Mouse (Mus musculus) adrenal gland (tissue): ENCODE results near the gene Uchl3.

Experiments
- intact Hi-C: fragments of 180-260 bp; cut with DNase I; formaldehyde crosslinking; loops from one replicate; pipeline ENCODE4 v1.15.1; 2025

The Uchl3 gene

DNA sequence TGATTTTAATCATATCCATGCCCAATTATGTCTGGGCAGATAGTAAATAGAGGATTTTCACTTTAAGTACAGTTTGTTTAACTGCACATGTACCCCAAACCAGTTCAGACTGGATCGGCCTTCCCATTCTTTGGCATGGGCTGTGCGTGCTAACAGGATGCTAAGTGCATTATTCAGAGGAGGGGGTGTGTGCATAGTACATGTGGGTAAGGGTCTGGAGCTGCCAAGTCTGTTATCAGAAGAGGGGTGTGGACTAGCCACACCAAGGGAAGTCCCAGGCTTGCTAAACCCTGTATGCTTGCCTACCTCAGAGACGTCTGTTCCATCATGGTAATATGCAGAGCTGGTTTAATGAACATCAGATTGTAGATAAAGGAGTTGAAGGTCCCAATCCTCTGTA, 10.5 kb downstream of the Uchl3 start:
- intact Hi-C loops: no loop called here

GRCm38 (mm10) chr14:101666056-101666455, 12.3 kb downstream of the Uchl3 start:
- intact Hi-C loops: no loop called here

DNA sequence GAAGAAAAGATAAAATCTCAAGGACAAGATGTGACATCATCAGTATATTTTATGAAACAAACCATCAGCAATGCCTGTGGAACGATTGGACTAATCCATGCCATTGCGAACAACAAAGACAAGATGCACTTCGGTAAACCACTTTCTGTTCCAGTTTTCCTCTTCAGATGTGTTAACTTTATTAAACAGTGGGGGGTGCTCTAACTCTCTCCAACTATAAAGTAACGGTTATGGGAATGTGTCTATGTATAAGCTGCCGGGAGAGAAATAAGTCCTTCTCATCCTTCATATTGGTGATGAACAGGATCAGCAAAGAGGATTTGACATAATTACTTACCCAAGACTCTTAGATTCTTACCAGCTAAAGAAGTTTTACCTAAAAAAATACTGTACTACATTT, 12.8 kb downstream of the Uchl3 start:
- intact Hi-C loops: no loop called here

DNA sequence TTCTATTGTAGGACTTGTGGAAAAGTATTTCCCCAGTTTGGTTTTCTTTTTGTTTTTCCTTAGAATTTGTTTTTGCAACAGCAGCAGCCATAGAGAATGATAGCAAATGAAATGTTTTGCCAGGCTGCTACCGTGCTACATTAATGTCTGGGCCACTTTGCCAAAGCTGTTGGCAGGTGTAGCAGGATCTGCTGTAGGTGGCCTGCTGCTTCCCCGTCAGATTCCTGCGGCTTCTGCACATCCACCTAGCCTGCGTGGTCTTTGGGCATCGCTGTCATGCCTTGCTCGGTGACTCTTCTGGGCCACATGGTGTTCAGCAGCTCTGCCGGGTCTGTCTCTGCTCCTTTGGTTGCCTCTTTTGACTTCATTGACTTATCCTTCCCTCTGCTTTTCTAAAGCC, 14.9 kb downstream of the Uchl3 start:
- intact Hi-C loops: no loop called here

DNA sequence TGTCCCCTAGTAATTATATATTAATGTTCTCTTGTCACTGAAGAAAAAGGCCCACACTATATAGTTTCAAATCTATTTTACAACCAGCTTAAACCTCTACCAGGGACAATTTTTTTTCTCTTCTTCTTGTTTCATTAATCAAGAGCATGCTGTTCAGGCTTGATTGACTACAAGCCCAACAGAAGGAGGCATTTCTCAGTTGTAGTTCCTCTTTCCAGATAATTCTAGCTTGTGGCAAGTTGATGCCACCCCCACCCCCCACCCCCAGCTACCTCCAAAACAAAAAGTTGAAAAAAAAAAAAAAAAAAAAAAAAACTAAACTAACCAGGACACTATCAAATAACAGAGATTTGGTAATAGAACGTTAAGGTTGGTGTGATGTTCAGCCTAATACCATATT, 18.5 kb downstream of the Uchl3 start:
- intact Hi-C loops: no loop called here

DNA sequence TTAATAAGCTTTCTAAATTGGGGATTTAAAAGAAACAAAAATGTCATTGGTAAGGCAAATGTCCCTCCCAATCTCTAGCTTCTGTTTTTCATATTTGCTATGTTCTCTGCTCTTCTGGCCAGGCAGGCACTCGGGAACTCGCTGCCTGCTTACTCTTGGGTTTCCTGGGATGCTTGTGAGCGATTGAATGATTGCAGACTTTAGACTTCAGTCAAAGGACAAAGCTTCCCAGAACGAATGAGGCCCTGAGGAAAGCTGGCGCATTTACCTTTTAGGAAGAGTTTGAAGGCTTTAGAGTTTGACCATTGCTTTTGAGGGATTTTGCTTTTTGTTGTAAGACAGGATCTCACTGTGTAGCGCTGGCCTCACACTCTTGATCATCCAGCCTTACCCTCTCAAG, 33.9 kb downstream of the Uchl3 start:
- intact Hi-C loops: no loop called here

- intact Hi-C loops: no loop called here
These were observed 34.6 kb downstream of the Uchl3 start for GRCm38 (mm10) chr14:101688406-101688805.

- intact Hi-C loops: no loop called here
These were observed 50.7 kb downstream of the Uchl3 start for GRCm38 (mm10) chr14:101704479-101704878.

- intact Hi-C loops: no loop called here
These were observed 53.3 kb downstream of the Uchl3 start for GRCm38 (mm10) chr14:101707088-101707487.

GRCm38 (mm10) chr14:101714414-101714813, 60.6 kb downstream of the Uchl3 start:
- intact Hi-C loops: no loop called here

- intact Hi-C loops: no loop called here
These were observed 75.6 kb downstream of the Uchl3 start, which contains the start of the genes Gm9922 and Lmo7 for GRCm38 (mm10) chr14:101729237-101729971. Gene Gm9922, minus strand, starts transcription at chr14:101729814. Gene Lmo7, plus strand, starts transcription at chr14:101729957.

GRCm38 (mm10) chr14:101729972-101730692, 76.4 kb downstream of the Uchl3 start:
- intact Hi-C loops: no loop called here

DNA sequence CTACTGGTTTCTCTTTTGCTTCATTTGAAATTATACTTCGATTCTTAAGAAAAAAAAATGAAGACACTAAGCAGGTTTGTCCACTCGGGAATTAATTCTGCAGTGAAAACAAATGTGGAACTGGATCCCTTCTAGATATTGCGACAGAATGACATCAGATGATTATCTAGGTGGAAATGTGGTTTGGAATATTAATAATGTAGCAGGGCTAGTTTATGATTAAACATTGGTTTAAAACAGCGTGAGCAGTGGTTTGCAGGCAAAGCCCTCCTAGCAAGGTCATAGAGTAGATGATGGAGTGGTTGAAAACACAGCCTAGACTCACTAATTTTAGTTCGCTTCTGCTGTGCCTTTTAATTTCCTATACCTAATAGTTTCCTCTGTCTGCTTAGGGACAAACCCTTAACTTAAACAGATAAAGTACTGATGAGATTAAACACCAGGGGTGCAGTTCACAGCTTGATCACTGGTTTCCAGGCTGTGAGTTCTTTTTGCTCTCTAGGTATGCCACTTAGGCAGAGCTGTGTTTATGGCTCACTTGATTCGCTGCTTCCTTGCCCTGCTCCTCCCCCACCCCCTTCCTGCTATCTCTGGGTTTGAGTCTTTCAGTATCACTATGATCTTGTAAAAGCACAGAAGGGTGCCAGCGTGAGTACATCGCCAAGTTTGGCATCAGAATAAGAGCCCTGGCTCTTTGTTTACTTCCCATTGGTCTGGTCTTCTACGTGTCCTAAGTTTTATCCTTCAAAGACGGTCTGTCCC, 80.0 kb downstream of the Uchl3 start:
- intact Hi-C loops: no loop called here

DNA sequence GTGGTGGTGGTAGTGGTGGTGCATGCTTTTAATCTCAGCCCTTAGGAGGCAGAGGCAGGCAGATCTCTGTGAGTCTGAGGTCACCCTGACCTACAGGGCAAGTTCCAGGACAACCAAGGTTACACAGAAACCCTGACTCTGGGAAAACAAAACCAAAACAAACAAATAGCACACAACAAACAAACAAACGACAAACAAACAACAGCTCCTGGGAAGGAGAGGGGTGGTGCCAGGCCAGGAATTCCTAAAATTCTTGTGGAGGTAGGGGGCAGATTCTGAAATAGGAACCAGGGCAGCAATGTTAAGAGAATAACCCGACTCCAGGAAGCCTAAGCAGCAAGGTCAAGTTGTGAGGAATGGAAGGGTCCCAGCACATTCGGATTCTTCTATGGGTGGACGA, 83.7 kb downstream of the Uchl3 start:
- intact Hi-C loops: no loop called here
